Mouse (Mus musculus) megakaryocyte, embryonic 14.5 days (primary cell): Measurements from ENCODE around the gene 2610528A11Rik.

ENCODE experiments used
- FLI1 ChIP-seq: IDR thresholded peaks from 2 replicates; pipeline ENCODE4 v1.6.1; 2012; ENCODE audit warnings: low read length, inconsistent platforms, mixed read lengths
- GATA1 ChIP-seq: IDR thresholded peaks from 3 replicates; pipeline ENCODE4 v1.6.1; 2012; ENCODE audit warnings: mixed read lengths, low read length, inconsistent platforms, borderline replicate concordance

DNA sequence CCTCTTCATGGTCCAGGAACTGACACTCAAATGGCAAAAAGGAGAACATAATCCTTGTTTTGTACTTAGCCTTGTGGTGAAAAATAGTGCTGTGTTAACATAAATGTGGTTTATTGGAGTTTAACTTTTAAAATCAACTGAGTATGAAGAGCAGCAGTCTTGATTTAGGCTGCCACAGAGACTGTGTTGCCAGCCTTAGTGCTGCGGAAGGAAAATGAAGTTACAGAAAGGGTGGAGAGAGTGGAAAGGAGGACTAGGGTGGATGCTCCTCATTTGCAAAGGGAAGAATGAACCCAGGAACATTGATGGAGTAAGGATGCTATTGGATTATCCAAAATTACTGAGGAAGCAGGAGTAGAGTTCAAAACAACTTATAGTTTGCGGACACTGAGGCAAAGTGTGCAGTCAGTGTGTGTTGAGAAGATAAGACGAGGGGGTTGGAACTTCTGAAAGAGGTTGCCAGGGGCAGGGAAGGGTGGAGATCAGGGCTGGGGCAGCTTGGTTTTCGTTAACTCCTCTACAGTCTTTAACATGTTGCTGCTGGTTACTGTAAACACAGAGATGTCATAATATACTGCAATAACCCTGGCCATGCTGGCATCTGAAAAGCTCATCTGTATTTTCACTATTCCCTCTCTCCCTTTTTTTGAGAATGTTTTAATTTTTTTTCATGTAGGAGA lies 49.6 kb upstream of the 2610528A11Rik start:
- TF ChIP-seq GATA1 = no peak
- no peak for TF ChIP-seq FLI1
